Mouse (Mus musculus): Measurements from ENCODE around the gene Slc24a3. TPM values are rescaled to one million over a fixed set of nuclear protein-coding genes. Genes with fewer than 3 reads are reported as not detected.
A peak's percentile ranks its signal among the peaks of the same experiment; 100 is the strongest.

Slc24a3 gene
- polyA plus RNA-seq, 1 experiment from 2014 or later = 8.0 TPM

- WGBS = 39% methylated on average over 9 of the region's 9 CpGs
- peak; percentile 62 for ATAC-seq
- no peaks in the 10 kb centered on the region for H3K27me3 ChIP-seq (replicated peaks; ENCODE audit: control insufficient read depth, insufficient read depth, low read length)
Measured at GRCm38 (mm10) chr2:145517346-145517745, 349.8 kb downstream of the Slc24a3 start.

GRCm38 (mm10) chr2:145522017-145522416 is 354.5 kb downstream of the Slc24a3 start:
- no peaks in the 10 kb centered on the region for H3K27me3 ChIP-seq (replicated peaks; ENCODE audit: control insufficient read depth, insufficient read depth, low read length)
- peaks cover 13% of the 10 kb centered on the region for H3K4me1 ChIP-seq (replicated peaks; ENCODE audit: control insufficient read depth, insufficient read depth, low read length)
- H3K4me2 ChIP-seq (ENCODE audit: low read length) = no peak overlapping the region
- H3K4me3 ChIP-seq (replicated peaks; ENCODE audit: low read length) = no peak overlapping the region
- no peaks in the 10 kb centered on the region for H3K36me3 ChIP-seq (ENCODE audit: control insufficient read depth, insufficient read depth)
- ATAC-seq = peak; percentile 72
- H3K9me3 ChIP-seq (ENCODE audit: control insufficient read depth, low read length) = no peaks in the 10 kb centered on the region
- no peak overlapping the region for H3K9ac ChIP-seq (replicated peaks; ENCODE audit: low read depth, low read length)
- no peak overlapping the region for H3K27ac ChIP-seq (ENCODE audit: low read length)
- 33% methylated on average over 3 of the region's 3 CpGs for WGBS

More at GRCm38 (mm10) chr2:145517346-145517745, 349.8 kb downstream of the Slc24a3 start:
- no peaks in the 10 kb centered on the region for H3K9me3 ChIP-seq (ENCODE audit: control insufficient read depth, low read length)
- peaks cover 11% of the 10 kb centered on the region for H3K4me1 ChIP-seq (replicated peaks; ENCODE audit: control insufficient read depth, insufficient read depth, low read length)
- no peak overlapping the region for H3K9ac ChIP-seq (replicated peaks; ENCODE audit: low read depth, low read length)
- no peak overlapping the region for H3K4me3 ChIP-seq (replicated peaks; ENCODE audit: low read length)
- no peak overlapping the region for H3K27ac ChIP-seq (ENCODE audit: low read length)
- H3K4me2 ChIP-seq (ENCODE audit: low read length) = no peak overlapping the region
- no peaks in the 10 kb centered on the region for H3K36me3 ChIP-seq (ENCODE audit: control insufficient read depth, insufficient read depth)

GRCm38 (mm10) chr2:145523381-145523780 is 355.8 kb downstream of the Slc24a3 start:
- Histone ChIP-seq H3K36me3 (ENCODE audit: control insufficient read depth, insufficient read depth) (no peaks in the 10 kb centered on the region), H3K27ac (ENCODE audit: low read length) (no peak overlapping the region), H3K4me2 (ENCODE audit: low read length) (no peak overlapping the region), H3K4me1 (replicated peaks; ENCODE audit: control insufficient read depth, insufficient read depth, low read length) (peaks cover 13% of the 10 kb centered on the region), H3K9ac (replicated peaks; ENCODE audit: low read depth, low read length) (no peak overlapping the region), H3K27me3 (replicated peaks; ENCODE audit: control insufficient read depth, insufficient read depth, low read length) (no peaks in the 10 kb centered on the region), H3K4me3 (replicated peaks; ENCODE audit: low read length) (no peak overlapping the region), H3K9me3 (ENCODE audit: control insufficient read depth, low read length) (no peaks in the 10 kb centered on the region)
- ATAC-seq = no peak
- 98% methylated on average over 4 of the region's 4 CpGs for WGBS

GRCm38 (mm10) chr2:145527151-145527550 is 359.6 kb downstream of the Slc24a3 start:
- no peaks in the 10 kb centered on the region for H3K9me3 ChIP-seq (ENCODE audit: control insufficient read depth, low read length)
- peaks cover 3% of the 10 kb centered on the region; the same call in 1 of the 2 replicates for H3K4me1 ChIP-seq (replicated peaks; ENCODE audit: control insufficient read depth, insufficient read depth, low read length)
- no peaks in the 10 kb centered on the region for H3K27me3 ChIP-seq (replicated peaks; ENCODE audit: control insufficient read depth, insufficient read depth, low read length)
- no peak for ATAC-seq
- no peak overlapping the region for H3K27ac ChIP-seq (ENCODE audit: low read length)
- no peak overlapping the region for H3K9ac ChIP-seq (replicated peaks; ENCODE audit: low read depth, low read length)
- H3K36me3 ChIP-seq (ENCODE audit: control insufficient read depth, insufficient read depth) = no peaks in the 10 kb centered on the region
- H3K4me3 ChIP-seq (replicated peaks; ENCODE audit: low read length) = no peak overlapping the region
- 93% methylated on average over 1 of the region's 1 CpGs for WGBS
- no peak overlapping the region for H3K4me2 ChIP-seq (ENCODE audit: low read length)

GRCm38 (mm10) chr2:145530941-145531353 is 363.4 kb downstream of the Slc24a3 start:
- Histone ChIP-seq H3K27me3 (replicated peaks; ENCODE audit: control insufficient read depth, insufficient read depth, low read length) (no peaks in the 10 kb centered on the region), H3K27ac (ENCODE audit: low read length) (no peak overlapping the region), H3K36me3 (ENCODE audit: control insufficient read depth, insufficient read depth) (no peaks in the 10 kb centered on the region), H3K4me3 (replicated peaks; ENCODE audit: low read length) (no peak overlapping the region), H3K9me3 (ENCODE audit: control insufficient read depth, low read length) (no peaks in the 10 kb centered on the region), H3K4me2 (ENCODE audit: low read length) (no peak overlapping the region), H3K9ac (replicated peaks; ENCODE audit: low read depth, low read length) (no peak overlapping the region), H3K4me1 (replicated peaks; ENCODE audit: control insufficient read depth, insufficient read depth, low read length) (no peaks in the 10 kb centered on the region)
- ATAC-seq = peak; percentile 74
- 58% methylated on average over 4 of the region's 4 CpGs for WGBS

GRCm38 (mm10) chr2:145533086-145533485 is 365.5 kb downstream of the Slc24a3 start:
- ATAC-seq = no peak
- 91% methylated on average over 2 of the region's 2 CpGs for WGBS
- H3K4me2 ChIP-seq (ENCODE audit: low read length) = no peak overlapping the region
- H3K36me3 ChIP-seq (ENCODE audit: control insufficient read depth, insufficient read depth) = no peaks in the 10 kb centered on the region
- no peaks in the 10 kb centered on the region for H3K9me3 ChIP-seq (ENCODE audit: control insufficient read depth, low read length)
- no peak overlapping the region for H3K27ac ChIP-seq (ENCODE audit: low read length)
- no peak overlapping the region for H3K4me3 ChIP-seq (replicated peaks; ENCODE audit: low read length)
- no peaks in the 10 kb centered on the region for H3K4me1 ChIP-seq (replicated peaks; ENCODE audit: control insufficient read depth, insufficient read depth, low read length)
- no peak overlapping the region for H3K9ac ChIP-seq (replicated peaks; ENCODE audit: low read depth, low read length)
- no peaks in the 10 kb centered on the region for H3K27me3 ChIP-seq (replicated peaks; ENCODE audit: control insufficient read depth, insufficient read depth, low read length)

- no peaks in the 10 kb centered on the region for H3K9me3 ChIP-seq (ENCODE audit: control insufficient read depth, low read length)
- no peaks in the 10 kb centered on the region for H3K36me3 ChIP-seq (ENCODE audit: control insufficient read depth, insufficient read depth)
- no peak overlapping the region for H3K9ac ChIP-seq (replicated peaks; ENCODE audit: low read depth, low read length)
- H3K27ac ChIP-seq (ENCODE audit: low read length) = no peak overlapping the region
- 81% methylated on average over 4 of the region's 4 CpGs for WGBS
- H3K27me3 ChIP-seq (replicated peaks; ENCODE audit: control insufficient read depth, insufficient read depth, low read length) = no peaks in the 10 kb centered on the region
- H3K4me3 ChIP-seq (replicated peaks; ENCODE audit: low read length) = no peak overlapping the region
- H3K4me1 ChIP-seq (replicated peaks; ENCODE audit: control insufficient read depth, insufficient read depth, low read length) = no peaks in the 10 kb centered on the region
- H3K4me2 ChIP-seq (ENCODE audit: low read length) = no peak overlapping the region
- no peak for ATAC-seq
Measured at GRCm38 (mm10) chr2:145535307-145535706, 367.8 kb downstream of the Slc24a3 start.

GRCm38 (mm10) chr2:145535774-145536173 is 368.2 kb downstream of the Slc24a3 start:
- Histone ChIP-seq H3K4me3 (replicated peaks; ENCODE audit: low read length) (no peak overlapping the region), H3K27ac (ENCODE audit: low read length) (no peak overlapping the region), H3K4me1 (replicated peaks; ENCODE audit: control insufficient read depth, insufficient read depth, low read length) (no peaks in the 10 kb centered on the region), H3K9ac (replicated peaks; ENCODE audit: low read depth, low read length) (no peak overlapping the region), H3K4me2 (ENCODE audit: low read length) (no peak overlapping the region), H3K27me3 (replicated peaks; ENCODE audit: control insufficient read depth, insufficient read depth, low read length) (no peaks in the 10 kb centered on the region), H3K36me3 (ENCODE audit: control insufficient read depth, insufficient read depth) (no peaks in the 10 kb centered on the region), H3K9me3 (ENCODE audit: control insufficient read depth, low read length) (no peaks in the 10 kb centered on the region)
- WGBS = 93% methylated on average over 4 of the region's 4 CpGs
- no peak for ATAC-seq

GRCm38 (mm10) chr2:145536986-145537385 is 369.4 kb downstream of the Slc24a3 start:
- H3K36me3 ChIP-seq (ENCODE audit: control insufficient read depth, insufficient read depth) = no peaks in the 10 kb centered on the region
- H3K4me3 ChIP-seq (replicated peaks; ENCODE audit: low read length) = no peak overlapping the region
- H3K27ac ChIP-seq (ENCODE audit: low read length) = no peak overlapping the region
- H3K4me2 ChIP-seq (ENCODE audit: low read length) = no peak overlapping the region
- WGBS = 60% methylated on average over 4 of the region's 4 CpGs
- peak; percentile 72; the same call in 1 of the 2 replicates for ATAC-seq
- H3K9me3 ChIP-seq (ENCODE audit: control insufficient read depth, low read length) = no peaks in the 10 kb centered on the region
- H3K9ac ChIP-seq (replicated peaks; ENCODE audit: low read depth, low read length) = no peak overlapping the region
- no peaks in the 10 kb centered on the region for H3K27me3 ChIP-seq (replicated peaks; ENCODE audit: control insufficient read depth, insufficient read depth, low read length)
- no peaks in the 10 kb centered on the region for H3K4me1 ChIP-seq (replicated peaks; ENCODE audit: control insufficient read depth, insufficient read depth, low read length)

GRCm38 (mm10) chr2:145541695-145542094 is 374.1 kb downstream of the Slc24a3 start:
- Histone ChIP-seq H3K27me3 (replicated peaks; ENCODE audit: control insufficient read depth, insufficient read depth, low read length) (no peaks in the 10 kb centered on the region), H3K36me3 (ENCODE audit: control insufficient read depth, insufficient read depth) (no peaks in the 10 kb centered on the region), H3K4me3 (replicated peaks; ENCODE audit: low read length) (no peak overlapping the region), H3K4me2 (ENCODE audit: low read length) (no peak overlapping the region), H3K9me3 (ENCODE audit: control insufficient read depth, low read length) (no peaks in the 10 kb centered on the region), H3K27ac (ENCODE audit: low read length) (no peak overlapping the region), H3K9ac (replicated peaks; ENCODE audit: low read depth, low read length) (no peak overlapping the region), H3K4me1 (replicated peaks; ENCODE audit: control insufficient read depth, insufficient read depth, low read length) (no peaks in the 10 kb centered on the region)
- ATAC-seq = no peak
- 88% methylated on average over 1 of the region's 1 CpGs for WGBS
